Mouse (Mus musculus) stomach, postnatal 0 days (tissue): Measurements from ENCODE around the gene Gm28374.

Experiments
- CTCF ChIP-seq: IDR thresholded peaks from 2 replicates; pipeline ENCODE4 v1.5.1; 2016; ENCODE audit warnings: antibody characterized with exemption, low read depth, mild to moderate bottlenecking, moderate library complexity
- EP300 ChIP-seq: optimal IDR thresholded peaks from 2 replicates; pipeline ENCODE3; 2016; ENCODE audit warnings: antibody characterized with exemption

GRCm38 (mm10) chr19:6058966-6059365, 23.1 kb downstream of the Gm28374 start:
- TF ChIP-seq CTCF, result no peak
- TF ChIP-seq EP300, result no peak
